Mouse (Mus musculus): ENCODE measurements at regions not wholly inside any gene's neighbourhood (a gene's known extent, or its start where the extent isn't known, plus 50 kb on each side); places are given as distances from the start of the nearest gene placed in this dataset.
"Not testable (repeated sequence)": the region's sequence is repeated elsewhere in the genome, so short reads cannot be mapped to it uniquely, and the experiment has no call there.

GRCm38 (mm10) chr12:33496306-33496705 lies 66.9 kb downstream of the Twistnb start:
- intact Hi-C loops (cut with DNase I; ENCODE audit: low total_unique reads), result no loop called here
- no peak for DNase-seq

- intact Hi-C loops (cut with DNase I; ENCODE audit: low total_unique reads), result no loop called here
- DNase-seq, result no peak
Measured at GRCm38 (mm10) chr12:33497319-33497892, 68.0 kb downstream of the Twistnb start.

DNA sequence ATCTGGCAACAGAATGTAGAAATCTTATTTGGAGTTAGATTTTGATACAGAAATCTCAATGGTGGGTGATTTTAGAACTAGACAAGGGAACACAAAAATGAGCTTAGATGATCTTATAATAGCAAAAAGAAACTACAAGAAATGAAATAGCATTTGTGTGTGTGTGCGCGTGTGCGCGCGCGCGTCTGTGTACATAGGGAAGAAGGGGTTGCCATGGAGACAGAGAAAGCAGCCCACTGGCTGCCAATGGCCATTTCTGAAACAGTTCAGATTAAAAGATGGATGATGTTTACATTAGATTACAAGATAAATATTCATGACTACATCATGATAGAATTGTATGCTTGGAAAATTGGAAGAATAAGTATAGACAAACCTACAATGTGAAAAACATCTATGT lies 112.1 kb downstream of the Twistnb start:
- no peak for DNase-seq
- intact Hi-C loops (cut with DNase I; ENCODE audit: low total_unique reads), result no loop called here

DNA sequence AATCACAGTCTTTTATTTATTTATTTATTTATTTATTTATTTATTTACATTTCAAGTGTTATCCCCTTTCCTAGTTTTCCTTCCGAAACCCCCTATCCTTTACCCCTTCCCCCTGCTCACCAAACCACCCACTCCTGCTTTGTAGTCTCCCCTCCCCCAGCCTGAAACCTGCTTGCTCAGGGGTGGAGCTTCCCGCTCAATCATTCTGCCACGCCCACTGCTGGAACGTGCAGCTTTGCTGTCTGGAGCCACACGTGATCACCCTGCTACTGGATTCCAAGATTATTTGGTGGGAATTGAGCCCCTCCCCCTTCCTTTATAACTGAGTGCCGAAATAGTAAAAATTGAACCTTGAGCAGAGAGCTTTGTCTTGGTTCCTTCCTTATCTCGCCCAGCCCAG lies 122.2 kb downstream of the Twistnb start:
- intact Hi-C loops (cut with DNase I; ENCODE audit: low total_unique reads); DNase-seq: not testable (repeated sequence)

- DNase-seq, result no peak
- intact Hi-C loops (cut with DNase I; ENCODE audit: low total_unique reads), result no loop called here
Measured at GRCm38 (mm10) chr12:33552231-33552630, 122.8 kb downstream of the Twistnb start.

GRCm38 (mm10) chr12:33552651-33553050 lies 123.2 kb downstream of the Twistnb start:
- intact Hi-C loops (cut with DNase I; ENCODE audit: low total_unique reads), result no loop called here
- no peak for DNase-seq

GRCm38 (mm10) chr12:33553731-33554130 lies 124.3 kb downstream of the Twistnb start:
- intact Hi-C loops (cut with DNase I; ENCODE audit: low total_unique reads), result no loop called here
- no peak for DNase-seq

GRCm38 (mm10) chr12:33561141-33561540 lies 131.7 kb downstream of the Twistnb start:
- no peak for DNase-seq
- intact Hi-C loops (cut with DNase I; ENCODE audit: low total_unique reads), result no loop called here

GRCm38 (mm10) chr12:33577877-33578428 lies 148.5 kb downstream of the Twistnb start:
- no peak for DNase-seq
- intact Hi-C loops (cut with DNase I; ENCODE audit: low total_unique reads), result no loop called here

DNA sequence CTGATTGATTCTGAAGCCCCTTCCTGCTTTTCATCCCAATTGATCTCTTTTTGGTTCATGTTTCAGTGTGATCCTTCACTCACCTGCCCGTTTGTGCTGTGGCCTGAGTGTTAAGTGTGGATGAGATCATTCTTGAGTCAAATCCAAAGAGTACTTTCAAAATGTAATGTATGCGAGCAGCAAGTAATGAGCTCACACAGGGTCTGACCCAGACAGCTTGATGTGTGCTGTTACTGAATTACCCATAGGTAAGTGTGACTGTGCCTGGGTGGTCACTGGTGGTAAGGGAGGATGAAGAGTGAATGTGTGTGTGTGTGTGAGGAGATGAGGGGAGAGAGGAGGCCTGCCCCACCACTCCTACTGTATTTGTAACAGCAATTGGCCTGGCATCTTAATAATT lies 151.4 kb downstream of the Twistnb start:
- no peak for DNase-seq
- intact Hi-C loops (cut with DNase I; ENCODE audit: low total_unique reads), result no loop called here

GRCm38 (mm10) chr12:33591031-33591430 lies 161.6 kb downstream of the Twistnb start:
- DNase-seq, result no peak
- intact Hi-C loops (cut with DNase I; ENCODE audit: low total_unique reads), result no loop called here

DNA sequence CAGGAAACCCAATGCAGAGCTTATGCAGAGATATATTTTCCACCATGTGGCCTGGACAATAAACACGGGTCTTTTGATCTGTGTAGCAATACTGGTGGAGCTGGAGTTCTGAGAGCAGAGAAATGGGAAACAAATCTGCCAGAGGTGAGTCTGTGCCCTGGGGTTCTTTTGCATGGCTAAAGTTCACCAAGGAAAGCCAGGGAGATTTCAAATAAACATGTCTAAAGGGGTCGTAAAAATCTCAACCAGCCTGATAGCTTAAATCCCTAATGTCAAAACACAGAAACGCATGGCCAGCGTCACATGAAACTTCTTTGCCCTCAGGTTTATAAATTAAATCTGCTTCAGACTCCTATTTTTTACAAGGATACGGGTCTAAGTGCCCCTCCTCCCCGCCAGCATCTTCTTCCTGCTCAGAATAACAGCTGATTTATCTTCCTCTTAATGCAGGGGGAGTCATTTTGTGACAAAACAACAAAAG lies 163.0 kb downstream of the Twistnb start:
- intact Hi-C loops (cut with DNase I; ENCODE audit: low total_unique reads), result no loop called here
- no peak for DNase-seq

GRCm38 (mm10) chr12:33592938-33593337 lies 163.5 kb downstream of the Twistnb start:
- DNase-seq, result no peak
- intact Hi-C loops (cut with DNase I; ENCODE audit: low total_unique reads), result no loop called here

GRCm38 (mm10) chr12:33593685-33594084 lies 164.2 kb downstream of the Twistnb start:
- intact Hi-C loops (cut with DNase I; ENCODE audit: low total_unique reads), result no loop called here
- no peak for DNase-seq

DNA sequence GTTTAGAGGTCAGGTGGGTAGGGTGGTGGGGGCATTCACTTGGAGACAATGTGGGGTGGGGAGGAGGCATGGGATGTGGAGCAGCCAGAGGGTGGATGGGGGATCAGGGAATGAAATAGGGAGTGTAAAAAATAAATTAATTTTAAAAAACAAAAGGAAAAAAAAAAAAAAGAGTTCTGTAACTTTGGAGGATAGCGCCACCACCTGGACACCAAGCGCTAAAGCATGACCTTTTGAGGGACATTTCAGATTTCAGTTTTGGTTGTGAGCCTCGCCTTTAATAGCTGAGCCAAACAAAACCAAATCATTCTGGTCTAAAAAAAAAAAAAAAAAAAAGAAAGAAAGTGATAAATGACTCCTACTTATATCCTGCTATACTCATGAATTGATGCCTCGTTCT lies 176.0 kb downstream of the Twistnb start:
- intact Hi-C loops (cut with DNase I; ENCODE audit: low total_unique reads), result no loop called here

GRCm38 (mm10) chr12:33607811-33608602 lies 178.6 kb downstream of the Twistnb start:
- intact Hi-C loops (cut with DNase I; ENCODE audit: low total_unique reads), result no loop called here
- no peak for DNase-seq

More for the DNA sequence above, 176.0 kb downstream of the Twistnb start:
- DNase-seq, result no peak

DNA sequence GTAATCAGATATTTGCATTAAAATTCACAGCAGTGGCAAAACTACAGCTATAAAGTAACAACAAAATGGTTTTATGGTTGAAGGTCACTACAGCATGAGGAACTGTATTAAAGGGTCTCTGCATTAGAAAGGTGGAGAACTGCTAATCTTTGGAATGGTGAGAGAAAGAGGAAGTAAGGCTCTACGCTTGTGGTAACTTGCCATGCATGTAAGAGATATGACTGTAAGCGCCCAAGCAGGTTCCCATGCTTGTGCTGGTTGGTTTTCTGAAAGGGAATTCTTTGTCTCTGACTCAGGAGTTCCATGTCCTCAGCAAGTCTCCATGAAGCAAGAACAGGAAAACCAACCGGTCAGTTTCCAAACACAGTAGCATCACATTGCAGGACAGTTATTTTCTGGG lies 182.9 kb downstream of the Twistnb start:
- no peak for DNase-seq
- intact Hi-C loops (cut with DNase I; ENCODE audit: low total_unique reads), result no loop called here

- intact Hi-C loops (cut with DNase I; ENCODE audit: low total_unique reads), result no loop called here
- DNase-seq, result no peak
Measured at GRCm38 (mm10) chr12:33620391-33620790, 191.0 kb downstream of the Twistnb start.

DNA sequence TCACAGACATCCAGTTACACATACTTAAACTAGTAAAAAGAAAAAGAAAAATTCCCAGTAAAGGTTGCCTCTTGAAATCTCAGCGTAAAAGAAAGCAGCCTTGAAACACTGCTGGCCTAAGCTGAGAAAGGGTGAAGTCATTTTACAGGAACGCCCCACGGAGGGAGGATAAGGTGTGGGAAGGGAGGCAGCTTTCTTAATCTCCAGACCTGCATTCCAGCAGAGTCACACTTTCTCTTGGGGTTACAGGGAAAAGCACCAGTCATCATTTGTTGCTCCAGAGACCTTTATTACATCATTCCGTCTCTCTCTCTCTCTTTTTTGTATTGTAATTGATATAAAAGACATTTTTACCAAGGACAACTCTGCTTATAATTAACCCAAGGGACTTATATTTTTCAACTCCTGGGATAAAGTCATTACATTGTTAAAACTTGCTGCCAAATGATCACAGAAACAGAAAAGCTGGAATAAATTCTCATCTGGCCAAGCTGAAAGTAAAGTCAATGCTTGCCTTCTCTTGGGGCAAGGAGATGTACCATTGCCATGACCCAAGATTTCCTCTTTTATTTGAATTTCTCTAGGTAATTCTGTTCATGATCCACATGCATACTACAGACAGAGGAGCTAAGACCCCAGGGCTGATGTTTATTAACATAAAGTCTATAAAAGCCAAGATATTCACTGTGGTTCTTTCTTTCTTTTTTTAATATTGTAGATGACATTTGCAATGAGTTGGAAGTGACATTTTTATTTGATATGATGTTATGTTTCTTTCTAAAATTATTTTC lies 196.9 kb downstream of the Twistnb start:
- DNase-seq, result no peak
- intact Hi-C loops (cut with DNase I; ENCODE audit: low total_unique reads), result no loop called here

DNA sequence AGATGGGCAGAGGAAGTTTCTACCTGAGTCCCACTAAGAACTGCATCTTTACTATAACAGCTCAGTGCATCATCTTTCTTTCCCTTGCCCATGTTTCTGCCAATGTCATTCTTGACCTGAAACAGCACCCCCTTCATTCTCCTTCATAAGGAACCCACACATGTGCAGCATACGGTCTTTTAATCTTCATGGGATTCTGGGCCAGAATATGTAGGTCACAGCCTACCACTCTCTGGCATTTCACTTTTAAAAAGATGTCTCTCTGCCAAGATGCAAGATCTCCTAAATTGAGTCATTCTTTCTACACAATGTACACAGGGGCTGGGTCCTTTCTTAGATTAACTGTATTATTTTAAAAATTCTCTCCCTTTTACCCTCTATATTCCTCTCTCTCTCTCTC lies 223.2 kb downstream of the Twistnb start:
- intact Hi-C loops (cut with DNase I; ENCODE audit: low total_unique reads), result no loop called here
- DNase-seq, result no peak

Data from gastrocnemius, postnatal 14 days (tissue).